Mouse (Mus musculus): ENCODE measurements around the gene Runx2. TPM values are rescaled to one million over a fixed set of nuclear protein-coding genes. Genes with fewer than 3 reads are reported as not detected.
A peak's percentile ranks its signal among the peaks of the same experiment; 100 is the strongest.

The Runx2 gene
- polyA plus RNA-seq, 1 experiment = not detected

GRCm38 (mm10) chr17:44528617-44529016 is 286.0 kb downstream of the Runx2 start:
- WGBS = 26% methylated on average over 4 of the region's 4 CpGs
- no peak for TF ChIP-seq CTCF (IDR thresholded peaks at IDR 0.05; ENCODE audit: insufficient read depth, low read depth, low read length)
- no peak for TF ChIP-seq POLR2A (IDR thresholded peaks at IDR 0.05; ENCODE audit: insufficient read depth, low read depth, low read length)
- H3K27ac ChIP-seq (ENCODE audit: insufficient read depth, low read depth, low read length) = peak overlapping the region; percentile 40
- H3K4me3 ChIP-seq (ENCODE audit: insufficient read depth, low read depth, low read length) = no peak overlapping the region
- H3K4me1 ChIP-seq (ENCODE audit: control insufficient read depth, insufficient read depth, low read length) = peaks cover 7% of the 10 kb centered on the region

- no peak for TF ChIP-seq CTCF (IDR thresholded peaks at IDR 0.05; ENCODE audit: insufficient read depth, low read depth, low read length)
- TF ChIP-seq POLR2A (IDR thresholded peaks at IDR 0.05; ENCODE audit: insufficient read depth, low read depth, low read length) = no peak
- Histone ChIP-seq H3K4me1 (ENCODE audit: control insufficient read depth, insufficient read depth, low read length) (peaks cover 20% of the 10 kb centered on the region), H3K27ac (ENCODE audit: insufficient read depth, low read depth, low read length) (no peak overlapping the region), H3K4me3 (ENCODE audit: insufficient read depth, low read depth, low read length) (no peak overlapping the region)
- WGBS = 68% methylated on average over 1 of the region's 1 CpGs
Observed at GRCm38 (mm10) chr17:44524146-44524545, 290.5 kb downstream of the Runx2 start.

- no peak overlapping the region for H3K27ac ChIP-seq (ENCODE audit: insufficient read depth, low read depth, low read length)
- WGBS = 49% methylated on average over 5 of the region's 5 CpGs
- H3K4me1 ChIP-seq (ENCODE audit: control insufficient read depth, insufficient read depth, low read length) = peaks cover 14% of the 10 kb centered on the region
- no peak for TF ChIP-seq CTCF (IDR thresholded peaks at IDR 0.05; ENCODE audit: insufficient read depth, low read depth, low read length)
- no peak for TF ChIP-seq POLR2A (IDR thresholded peaks at IDR 0.05; ENCODE audit: insufficient read depth, low read depth, low read length)
- no peak overlapping the region for H3K4me3 ChIP-seq (ENCODE audit: insufficient read depth, low read depth, low read length)
Observed at GRCm38 (mm10) chr17:44522906-44523305, 291.7 kb downstream of the Runx2 start.

GRCm38 (mm10) chr17:44520122-44521075 is 294.2 kb downstream of the Runx2 start:
- Histone ChIP-seq H3K4me1 (ENCODE audit: control insufficient read depth, insufficient read depth, low read length) (peaks cover 14% of the 10 kb centered on the region), H3K27ac (ENCODE audit: insufficient read depth, low read depth, low read length) (peak overlapping the region; percentile 99), H3K4me3 (ENCODE audit: insufficient read depth, low read depth, low read length) (no peak overlapping the region)
- WGBS = 20% methylated on average over 11 of the region's 11 CpGs
- TF ChIP-seq CTCF (IDR thresholded peaks at IDR 0.05; ENCODE audit: insufficient read depth, low read depth, low read length) (no peak), POLR2A (IDR thresholded peaks at IDR 0.05; ENCODE audit: insufficient read depth, low read depth, low read length) (no peak)

- Histone ChIP-seq H3K27ac (ENCODE audit: insufficient read depth, low read depth, low read length) (peak overlapping the region; percentile 67; the same call in 1 of the 2 replicates), H3K4me3 (ENCODE audit: insufficient read depth, low read depth, low read length) (no peak overlapping the region), H3K4me1 (ENCODE audit: control insufficient read depth, insufficient read depth, low read length) (peaks cover 14% of the 10 kb centered on the region)
- 72% methylated on average over 3 of the region's 3 CpGs for WGBS
- TF ChIP-seq CTCF (IDR thresholded peaks at IDR 0.05; ENCODE audit: insufficient read depth, low read depth, low read length) = no peak
- TF ChIP-seq POLR2A (IDR thresholded peaks at IDR 0.05; ENCODE audit: insufficient read depth, low read depth, low read length) = no peak
Observed at GRCm38 (mm10) chr17:44519356-44519755, 295.2 kb downstream of the Runx2 start.

GRCm38 (mm10) chr17:44518156-44518555 is 296.4 kb downstream of the Runx2 start:
- Histone ChIP-seq H3K4me1 (ENCODE audit: control insufficient read depth, insufficient read depth, low read length) (peaks cover 14% of the 10 kb centered on the region), H3K4me3 (ENCODE audit: insufficient read depth, low read depth, low read length) (no peak overlapping the region), H3K27ac (ENCODE audit: insufficient read depth, low read depth, low read length) (no peak overlapping the region)
- 97% methylated on average over 6 of the region's 6 CpGs for WGBS
- TF ChIP-seq CTCF (IDR thresholded peaks at IDR 0.05; ENCODE audit: insufficient read depth, low read depth, low read length) = no peak
- no peak for TF ChIP-seq POLR2A (IDR thresholded peaks at IDR 0.05; ENCODE audit: insufficient read depth, low read depth, low read length)

- no peak overlapping the region for H3K4me3 ChIP-seq (ENCODE audit: insufficient read depth, low read depth, low read length)
- TF ChIP-seq POLR2A (IDR thresholded peaks at IDR 0.05; ENCODE audit: insufficient read depth, low read depth, low read length) = no peak
- no peak for TF ChIP-seq CTCF (IDR thresholded peaks at IDR 0.05; ENCODE audit: insufficient read depth, low read depth, low read length)
- H3K27ac ChIP-seq (ENCODE audit: insufficient read depth, low read depth, low read length) = no peak overlapping the region
- WGBS = 73% methylated on average over 7 of the region's 7 CpGs
- H3K4me1 ChIP-seq (ENCODE audit: control insufficient read depth, insufficient read depth, low read length) = peaks cover 18% of the 10 kb centered on the region
Observed at GRCm38 (mm10) chr17:44508198-44508715, 306.3 kb downstream of the Runx2 start.

GRCm38 (mm10) chr17:44507741-44508140 is 306.9 kb downstream of the Runx2 start:
- 98% methylated on average over 3 of the region's 3 CpGs for WGBS
- H3K4me3 ChIP-seq (ENCODE audit: insufficient read depth, low read depth, low read length) = no peak overlapping the region
- peaks cover 18% of the 10 kb centered on the region for H3K4me1 ChIP-seq (ENCODE audit: control insufficient read depth, insufficient read depth, low read length)
- H3K27ac ChIP-seq (ENCODE audit: insufficient read depth, low read depth, low read length) = no peak overlapping the region
- TF ChIP-seq CTCF (IDR thresholded peaks at IDR 0.05; ENCODE audit: insufficient read depth, low read depth, low read length) (no peak), POLR2A (IDR thresholded peaks at IDR 0.05; ENCODE audit: insufficient read depth, low read depth, low read length) (no peak)

GRCm38 (mm10) chr17:44506524-44506923 is 308.1 kb downstream of the Runx2 start:
- TF ChIP-seq POLR2A (IDR thresholded peaks at IDR 0.05; ENCODE audit: insufficient read depth, low read depth, low read length) (no peak), CTCF (IDR thresholded peaks at IDR 0.05; ENCODE audit: insufficient read depth, low read depth, low read length) (no peak)
- Histone ChIP-seq H3K27ac (ENCODE audit: insufficient read depth, low read depth, low read length) (no peak overlapping the region), H3K4me3 (ENCODE audit: insufficient read depth, low read depth, low read length) (no peak overlapping the region), H3K4me1 (ENCODE audit: control insufficient read depth, insufficient read depth, low read length) (peaks cover 23% of the 10 kb centered on the region)
- WGBS = 86% methylated on average over 3 of the region's 3 CpGs

Data from olfactory bulb, adult 2 months (tissue).